ENCODE assay signal across 11 mouse cellular contexts in the genomic region with DNA sequence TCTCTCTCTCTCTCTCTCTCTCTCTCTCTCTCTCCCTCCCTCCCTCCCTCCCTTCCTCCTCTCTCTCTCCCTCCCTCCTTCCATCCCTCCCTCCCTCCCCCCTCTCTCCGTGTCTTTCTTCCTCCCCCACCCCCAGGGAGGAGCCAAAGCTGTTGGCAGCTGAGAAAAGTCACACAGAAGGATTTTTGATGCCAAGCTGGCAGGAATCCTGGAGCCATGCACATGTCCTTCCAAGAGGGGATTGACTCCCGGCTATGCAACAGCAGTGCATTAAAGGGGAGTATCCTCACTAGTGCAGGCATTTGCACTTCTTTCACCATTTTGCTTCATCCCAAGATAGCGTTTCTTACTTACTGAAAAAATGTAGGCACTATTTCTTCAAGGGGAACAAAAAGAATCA.
DNase-seq lines count a peak whose midpoint lies in the region; ATAC-seq lines count a peak whose summit lies in the region.
"Had no signal": no experiment of that assay in that cellular context is flagged by ENCODE, and none has a peak within 500 bp of the region (broad histone marks: within the 10 kb centered on the region; RNA-seq: fewer than 3 reads in every experiment).

No protein-coding gene starts in this region.

- ATAC-seq in embryonic facial prominence, embryonic 14.5 days (ENCODE audit: low read depth) = no peak
- ATAC-seq in kidney, embryonic 15.5 days (replicated peaks; ENCODE audit: low FRiP score) = no peak
- ATAC-seq in inflammation-experienced regulatory T-cells, adult 6 months = no peak

- no peaks in the 10 kb centered on the region for H3K4me1 ChIP-seq in embryonic facial prominence, embryonic 14.5 days (ENCODE audit: control insufficient read depth, insufficient read depth, low read length)
- no peaks in the 10 kb centered on the region for H3K4me1 ChIP-seq in embryonic facial prominence, embryonic 10.5 days
- no peaks in the 10 kb centered on the region for H3K4me1 ChIP-seq in kidney, embryonic 15.5 days
- H3K4me1 ChIP-seq in limb, embryonic 10.5 days = no peaks in the 10 kb centered on the region
- H3K4me1 ChIP-seq: limb, embryonic 15.5 days; midbrain, embryonic 12.5 days had no signal

- 32% methylated on average over 3 of the region's 3 CpGs for WGBS in embryonic facial prominence, embryonic 14.5 days
- WGBS in embryonic facial prominence, embryonic 10.5 days = 59% methylated on average over 3 of the region's 3 CpGs
- 49% methylated on average over 3 of the region's 3 CpGs for WGBS in kidney, embryonic 15.5 days
- 51% methylated on average over 3 of the region's 3 CpGs for WGBS in limb, embryonic 10.5 days

- no peak overlapping the region for H3K4me3 ChIP-seq in embryonic facial prominence, embryonic 14.5 days (ENCODE audit: low read depth, low read length)
- H3K4me3 ChIP-seq in embryonic facial prominence, embryonic 10.5 days = no peak overlapping the region
- H3K4me3 ChIP-seq in kidney, embryonic 15.5 days (replicated peaks) = no peak overlapping the region
- no peak overlapping the region for H3K4me3 ChIP-seq in limb, embryonic 10.5 days
- H3K4me3 ChIP-seq: limb, embryonic 15.5 days; midbrain, embryonic 12.5 days had no signal

- no peaks in the 10 kb centered on the region for H3K9me3 ChIP-seq in embryonic facial prominence, embryonic 14.5 days (ENCODE audit: control insufficient read depth, low read length)
- H3K9me3 ChIP-seq in embryonic facial prominence, embryonic 10.5 days = no peaks in the 10 kb centered on the region
- no peaks in the 10 kb centered on the region for H3K9me3 ChIP-seq in kidney, embryonic 15.5 days (replicated peaks)
- H3K9me3 ChIP-seq in limb, embryonic 10.5 days (replicated peaks) = no peaks in the 10 kb centered on the region
- H3K9me3 ChIP-seq: limb, embryonic 15.5 days; midbrain, embryonic 12.5 days had no signal

- H3K27ac ChIP-seq in embryonic facial prominence, embryonic 14.5 days (replicated peaks; ENCODE audit: low read depth, low read length) = no peak overlapping the region
- H3K27ac ChIP-seq in embryonic facial prominence, embryonic 10.5 days (replicated peaks) = no peak overlapping the region
- H3K27ac ChIP-seq in kidney, embryonic 15.5 days = no peak overlapping the region
- no peak overlapping the region for H3K27ac ChIP-seq in limb, embryonic 10.5 days
- H3K27ac ChIP-seq: limb, embryonic 15.5 days; midbrain, embryonic 12.5 days had no signal

- DNase-seq in embryonic facial prominence, embryonic 14.5 days (ENCODE audit: low spot score) = peak; percentile 27
- DNase-seq in embryonic facial prominence, embryonic 10.5 days (ENCODE audit: low spot score) = no peak
- DNase-seq in kidney, postnatal 14 days = peak; percentile 16
- peak; percentile 21 for DNase-seq in Muller cell, postnatal 12 days (ENCODE audit: inconsistent ontology term)
- peak; percentile 45 to 57 for DNase-seq in cerebellum, postnatal 36 days
- DNase-seq in limb, embryonic 10.5 days (ENCODE audit: low spot score) = no peak
- DNase-seq: thymus, adult 18-20 months had no signal

- no peaks in the 10 kb centered on the region for H3K27me3 ChIP-seq in embryonic facial prominence, embryonic 14.5 days (replicated peaks; ENCODE audit: control insufficient read depth, insufficient read depth, low read length)
- no peaks in the 10 kb centered on the region for H3K27me3 ChIP-seq in embryonic facial prominence, embryonic 10.5 days (replicated peaks; ENCODE audit: low read depth, poor library complexity, severe bottlenecking)
- no peaks in the 10 kb centered on the region for H3K27me3 ChIP-seq in kidney, embryonic 15.5 days
- no peaks in the 10 kb centered on the region for H3K27me3 ChIP-seq in limb, embryonic 10.5 days (ENCODE audit: low read depth, poor library complexity, severe bottlenecking)
- H3K27me3 ChIP-seq: limb, embryonic 15.5 days; midbrain, embryonic 12.5 days had no signal

- no peaks in the 10 kb centered on the region for H3K36me3 ChIP-seq in embryonic facial prominence, embryonic 14.5 days (ENCODE audit: control insufficient read depth, insufficient read depth, low read length)
- H3K36me3 ChIP-seq in embryonic facial prominence, embryonic 10.5 days (replicated peaks) = no peaks in the 10 kb centered on the region
- H3K36me3 ChIP-seq in kidney, embryonic 15.5 days = no peaks in the 10 kb centered on the region
- no peaks in the 10 kb centered on the region for H3K36me3 ChIP-seq in limb, embryonic 10.5 days
- H3K36me3 ChIP-seq: limb, embryonic 15.5 days; midbrain, embryonic 12.5 days had no signal

- H3K4me2 ChIP-seq in embryonic facial prominence, embryonic 14.5 days (ENCODE audit: low read depth, low read length) = no peak overlapping the region
- no peak overlapping the region for H3K4me2 ChIP-seq in kidney, embryonic 15.5 days
- H3K4me2 ChIP-seq: limb, embryonic 15.5 days; midbrain, embryonic 12.5 days had no signal

- no peak overlapping the region for H3K9ac ChIP-seq in embryonic facial prominence, embryonic 14.5 days (ENCODE audit: low read depth, low read length)
- H3K9ac ChIP-seq in kidney, embryonic 15.5 days = no peak overlapping the region
- H3K9ac ChIP-seq: limb, embryonic 15.5 days; midbrain, embryonic 12.5 days had no signal

Comparison
In these comparisons a context has a peak if more than half of its experiments do, and no peak if none do; other contexts are left out.
1. DNase-seq: peak in embryonic facial prominence, embryonic 14.5 days (single experiment), kidney, postnatal 14 days (single experiment), Muller cell, postnatal 12 days (single experiment) and cerebellum, postnatal 36 days (2 of 2); none in embryonic facial prominence, embryonic 10.5 days (single experiment) and limb, embryonic 10.5 days (single experiment).